Mouse (Mus musculus) embryonic facial prominence, embryonic 10.5 days (tissue): ENCODE measurements around the gene Ddx55. TPM values are rescaled to one million over a fixed set of nuclear protein-coding genes. Genes with fewer than 3 reads are reported as not detected.

Experiments used
- DNase-seq: peaks from one replicate; pipeline ENCODE4 v3.0.0-alpha.2; 2017; ENCODE audit warnings: low spot score
- H3K27ac ChIP-seq: fragments of 300-500 bp; sonication (generic); replicated peaks from 2 replicates; pipeline ENCODE4 v1.5.1; 2016; ENCODE audit warnings: mild to moderate bottlenecking
- H3K27me3 ChIP-seq: fragments of 300-500 bp; sonication (generic); replicated peaks from 2 replicates; pipeline ENCODE4 v1.6.1; 2016; ENCODE audit warnings: low read depth, mild to moderate bottlenecking; ENCODE audit not compliant: poor library complexity, severe bottlenecking
- H3K36me3 ChIP-seq: fragments of 300-500 bp; sonication (generic); replicated peaks from 2 replicates; pipeline ENCODE4 v1.6.1; 2016; ENCODE audit warnings: mild to moderate bottlenecking, moderate library complexity
- H3K4me1 ChIP-seq: fragments of 300-500 bp; sonication (generic); 2 replicates; pipeline ENCODE4 v1.6.1; 2016
- H3K4me3 ChIP-seq: fragments of 300-500 bp; sonication (generic); 2 replicates; pipeline ENCODE4 v1.5.1; 2016; ENCODE audit warnings: mild to moderate bottlenecking, moderate library complexity
- H3K9me3 ChIP-seq: fragments of 300-500 bp; sonication (generic); 2 replicates; pipeline ENCODE4 v1.6.1; 2016; ENCODE audit warnings: mild to moderate bottlenecking
- WGBS: fragments of 180-500 bp; shearing (Covaris S2); methylation state at CpG from one replicate; pipeline ENCODE4 v1.1.7; 2016; 5-methylcytosine and 5-hydroxymethylcytosine counted together
- polyA plus RNA-seq: library from polyadenylated mRNA; unstranded; fragments of >200 nt; fragmentation: Nextera tagmentation; extraction: Ambion mirVana; gene quantifications from 2 replicates; pipeline ENCODE4 v1.2.1, GENCODE M21; 2016

The Ddx55 gene
- polyA plus RNA-seq, result 16.7 and 18.2 TPM in 2 replicates

DNA sequence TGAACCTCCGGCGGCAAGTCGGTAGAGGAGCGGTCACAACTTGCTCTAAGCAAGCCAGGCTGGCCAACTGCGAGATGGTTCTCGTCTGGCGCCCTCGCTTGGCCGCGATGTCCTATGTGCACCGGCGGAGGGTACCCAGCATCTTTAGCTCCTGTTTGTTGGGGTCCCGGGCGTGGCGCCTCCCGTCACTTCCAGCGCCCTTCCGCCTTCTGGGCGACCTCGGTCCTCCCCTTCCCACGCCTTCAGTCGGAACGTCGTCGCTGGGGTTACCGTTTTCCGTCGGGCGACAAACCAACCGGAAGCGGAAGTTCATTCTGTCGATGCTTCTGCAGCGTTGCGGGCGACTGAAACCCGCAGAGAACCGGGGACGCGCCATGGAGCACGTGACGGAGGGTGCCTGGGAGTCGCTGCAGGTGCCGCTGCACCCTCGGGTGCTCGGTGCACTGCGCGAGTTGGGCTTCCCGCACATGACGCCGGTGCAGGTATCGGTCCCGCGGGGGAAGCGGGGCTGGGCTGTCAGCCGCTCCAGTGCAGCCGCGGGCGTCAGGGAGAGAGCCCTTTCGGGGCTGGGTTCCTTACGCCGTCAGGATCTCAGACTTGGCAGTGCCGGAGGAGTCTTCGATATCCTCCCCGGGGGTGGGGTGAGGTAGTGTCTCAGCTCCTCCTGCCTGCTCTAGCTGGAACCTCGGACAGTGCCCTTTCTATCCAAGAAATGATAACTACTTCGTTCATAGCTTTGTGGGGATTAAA is at the start of gene Ddx55:
Gene Ddx55 (plus strand): TSS at position 307 of the 750 bp plus-strand sequence.
- Histone ChIP-seq H3K36me3 (peaks cover 56% of the 10 kb centered on the region), H3K4me1 (peaks cover 13% of the 10 kb centered on the region), H3K27ac (peak within 1 kb of the TSS; percentile 83), H3K27me3 (no peaks in the 10 kb centered on the region), H3K9me3 (no peaks in the 10 kb centered on the region), H3K4me3 (peak within 1 kb of the TSS; percentile 81)
- WGBS, result under 1% methylated on average over 66 of the region's 66 CpGs
- peak; percentile 93 for DNase-seq

DNA sequence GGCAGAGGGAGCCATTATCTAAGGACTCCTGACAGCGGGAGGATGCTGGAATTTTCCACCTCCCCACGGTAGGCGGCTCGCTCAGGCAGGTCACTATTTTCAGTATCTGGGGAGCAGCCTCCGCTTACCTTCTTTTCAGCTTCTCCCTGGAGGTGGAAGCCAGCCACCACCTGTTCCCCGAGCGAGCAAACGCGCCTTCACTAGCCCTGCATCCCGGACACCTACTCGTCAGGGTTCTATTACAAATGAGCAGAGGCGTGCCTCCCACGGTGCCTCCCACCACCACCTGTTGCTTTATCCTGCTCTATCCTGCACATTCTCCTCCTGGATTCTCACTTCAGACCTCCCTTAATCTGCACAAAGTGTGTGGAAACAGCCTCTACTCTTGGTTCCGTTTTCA is 48.9 kb upstream of the Ddx55 start:
- 59% methylated on average over 14 of the region's 14 CpGs for WGBS
- Histone ChIP-seq H3K36me3 (peaks cover 91% of the 10 kb centered on the region), H3K27me3 (no peaks in the 10 kb centered on the region), H3K27ac (no peak overlapping the region), H3K9me3 (no peaks in the 10 kb centered on the region), H3K4me3 (no peak overlapping the region), H3K4me1 (peaks cover 24% of the 10 kb centered on the region)
- no peak for DNase-seq

DNA sequence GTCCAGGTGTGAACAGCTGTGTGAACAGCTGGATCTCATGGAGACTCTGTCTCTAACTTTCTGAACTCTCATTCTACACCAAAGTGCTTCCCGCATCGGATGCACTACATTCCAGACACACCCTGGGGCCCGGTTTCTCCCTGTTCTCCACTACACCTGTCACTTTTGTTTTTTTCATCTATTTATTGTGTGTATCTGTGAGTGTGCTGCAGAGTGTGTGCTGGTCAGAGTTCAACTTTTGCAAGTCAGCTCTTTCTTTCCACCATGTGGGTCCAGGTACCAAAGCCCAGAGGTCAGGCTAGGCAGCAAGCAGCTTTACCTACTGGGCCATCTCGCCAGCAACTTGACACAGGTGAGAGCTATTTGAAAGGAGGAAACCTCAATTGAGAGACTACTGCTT is 47.4 kb upstream of the Ddx55 start:
- WGBS, result 90% methylated on average over 4 of the region's 4 CpGs
- no peak overlapping the region for H3K27ac ChIP-seq

DNA sequence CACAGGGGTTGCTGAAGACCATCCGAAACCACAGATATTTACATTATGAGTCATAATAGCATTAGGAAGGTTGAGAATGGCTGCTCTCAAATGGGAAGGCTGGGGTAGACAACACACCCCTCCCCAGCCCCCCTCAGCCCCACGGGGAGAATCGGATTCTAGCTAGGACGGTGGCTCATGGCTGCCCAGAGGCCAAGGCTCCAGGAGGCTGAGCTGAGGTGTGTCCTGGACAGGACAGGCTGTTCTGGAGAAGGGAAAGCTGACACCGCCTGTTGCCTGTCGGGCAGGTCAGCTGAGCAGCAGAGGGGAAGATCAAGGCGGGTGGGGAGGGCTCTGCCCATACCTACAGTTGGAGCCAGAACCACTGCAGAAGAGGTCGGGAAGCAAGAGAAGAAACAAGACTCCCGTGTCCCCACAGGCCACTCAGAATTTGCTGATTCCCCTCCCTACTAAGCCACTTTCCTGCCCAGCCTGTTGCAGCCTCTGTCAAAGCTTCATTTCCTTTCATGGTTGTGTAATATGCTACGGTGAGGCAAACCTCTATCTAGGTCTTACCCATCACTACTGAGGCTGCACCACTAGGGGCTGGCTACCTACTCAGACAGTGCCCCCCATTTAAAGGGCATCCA is 45.8 kb upstream of the Ddx55 start:
- peaks cover 95% of the 10 kb centered on the region for H3K36me3 ChIP-seq
- 0 out of 2 replicates have a peak overlapping the region, but pooled peaks have one; percentile 8 for H3K27ac ChIP-seq
- no peaks in the 10 kb centered on the region for H3K27me3 ChIP-seq
- peak; percentile 34 for DNase-seq
- 56% methylated on average over 10 of the region's 10 CpGs for WGBS
- H3K4me1 ChIP-seq, result peaks cover 17% of the 10 kb centered on the region
- H3K4me3 ChIP-seq, result no peak overlapping the region
- H3K9me3 ChIP-seq, result no peaks in the 10 kb centered on the region

More for the DNA sequence above, 47.4 kb upstream of the Ddx55 start:
- no peak overlapping the region for H3K4me3 ChIP-seq
- no peak for DNase-seq
- H3K27me3 ChIP-seq, result no peaks in the 10 kb centered on the region
- no peaks in the 10 kb centered on the region for H3K9me3 ChIP-seq
- H3K36me3 ChIP-seq, result peaks cover 95% of the 10 kb centered on the region
- peaks cover 17% of the 10 kb centered on the region for H3K4me1 ChIP-seq

DNA sequence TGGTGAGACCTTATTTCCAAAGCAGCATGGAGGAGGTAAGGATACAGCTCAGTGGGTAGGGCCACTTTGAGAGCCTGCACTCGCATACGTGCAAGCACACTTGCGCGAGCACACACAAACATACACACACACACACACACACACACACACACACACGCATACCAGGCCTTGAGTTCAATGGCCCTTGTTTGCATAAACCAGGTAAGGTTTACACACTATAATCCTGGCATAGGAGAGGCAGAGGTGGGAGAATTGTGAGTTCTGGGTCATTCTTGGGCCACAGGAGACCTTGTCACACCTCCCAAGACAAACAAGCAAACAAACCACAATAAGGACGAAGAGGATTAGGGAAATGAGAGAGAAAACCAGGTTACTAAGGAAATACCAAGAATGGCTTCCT is 43.5 kb upstream of the Ddx55 start:
- Histone ChIP-seq H3K4me3 (no peak overlapping the region), H3K27ac (no peak overlapping the region), H3K4me1 (peaks cover 17% of the 10 kb centered on the region), H3K27me3 (no peaks in the 10 kb centered on the region), H3K9me3 (no peaks in the 10 kb centered on the region), H3K36me3 (peaks cover 96% of the 10 kb centered on the region)
- no peak for DNase-seq
- 94% methylated on average over 6 of the region's 6 CpGs for whole genome bisulfite sequencing

DNA sequence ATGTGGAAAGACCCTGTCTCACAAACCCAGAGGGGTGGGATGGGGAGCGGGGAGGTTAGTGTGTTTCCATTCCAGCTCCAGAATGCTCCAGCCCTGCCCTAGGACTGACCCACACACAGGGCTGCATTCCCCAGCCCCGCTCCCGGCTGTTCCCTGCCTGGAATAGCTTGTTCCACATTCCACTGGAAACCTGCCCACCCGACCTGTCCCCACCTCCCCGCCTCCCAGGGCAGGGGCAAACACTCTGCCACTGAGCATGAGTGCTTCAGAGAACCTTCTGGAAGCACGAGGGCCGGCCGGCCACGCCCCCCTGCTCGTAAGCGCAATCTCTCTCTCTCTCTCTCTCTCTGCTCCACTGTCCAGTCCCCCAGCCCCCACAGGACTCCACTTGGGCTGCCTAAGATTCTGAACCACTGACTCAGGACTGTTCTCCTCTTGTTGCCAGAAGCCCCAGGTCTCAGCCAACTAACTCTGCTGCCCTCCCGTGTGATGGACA is 42.9 kb upstream of the Ddx55 start:
- H3K36me3 ChIP-seq, result peaks cover 96% of the 10 kb centered on the region
- no peaks in the 10 kb centered on the region for H3K9me3 ChIP-seq
- H3K27ac ChIP-seq, result no peak overlapping the region
- DNase-seq, result no peak
- no peak overlapping the region for H3K4me3 ChIP-seq
- no peaks in the 10 kb centered on the region for H3K27me3 ChIP-seq
- peaks cover 17% of the 10 kb centered on the region for H3K4me1 ChIP-seq
- 83% methylated on average over 12 of the region's 12 CpGs for WGBS

DNA sequence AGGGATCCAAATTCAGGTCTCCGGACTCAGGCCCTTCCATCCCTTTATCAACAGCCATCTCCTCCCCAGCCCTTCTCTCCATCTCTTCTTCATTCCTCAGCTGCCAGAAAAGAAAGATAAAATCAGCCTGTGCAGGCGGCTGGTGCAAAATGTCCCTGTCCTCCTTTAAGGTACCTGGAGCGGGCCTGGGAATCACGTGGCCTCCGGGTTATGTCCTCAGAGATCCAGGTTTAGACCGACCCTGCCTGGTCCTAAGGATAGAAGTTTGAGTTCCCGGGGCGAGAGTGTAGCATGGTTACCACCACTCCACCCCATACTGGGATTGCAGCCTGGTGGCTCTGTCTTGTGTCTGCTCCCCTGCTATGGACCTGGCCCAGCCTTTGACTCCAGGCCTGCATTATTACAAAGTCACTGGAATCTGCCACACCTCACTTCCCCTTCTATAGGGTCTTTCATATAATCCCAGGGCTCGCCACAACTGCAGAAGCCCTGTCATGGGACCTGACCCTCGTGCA is 42.1 kb upstream of the Ddx55 start:
- DNase-seq, result no peak

DNA sequence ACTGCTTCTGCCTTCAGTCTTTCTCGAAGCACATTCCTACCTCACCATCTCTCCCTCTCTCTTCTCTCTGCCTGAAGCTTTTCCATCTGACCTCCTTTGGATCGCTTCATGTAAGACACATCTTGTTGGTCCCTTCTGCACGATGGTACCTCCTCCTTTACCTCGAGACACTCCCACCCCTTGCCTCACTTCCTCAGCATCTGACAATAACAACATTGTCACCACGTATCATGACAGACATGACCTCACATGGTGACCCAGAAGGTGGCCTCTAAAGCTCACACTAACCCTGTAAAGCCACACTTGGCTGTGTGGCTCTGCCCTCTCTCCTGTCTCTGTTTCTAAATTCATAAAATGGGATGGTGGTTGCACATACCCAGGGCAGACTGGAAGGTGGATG is 36.9 kb upstream of the Ddx55 start:
- WGBS, result 74% methylated on average over 5 of the region's 5 CpGs

More for the DNA sequence above, 42.1 kb upstream of the Ddx55 start:
- H3K9me3 ChIP-seq, result no peaks in the 10 kb centered on the region
- no peaks in the 10 kb centered on the region for H3K27me3 ChIP-seq
- no peak overlapping the region for H3K27ac ChIP-seq
- H3K4me1 ChIP-seq, result peaks cover 17% of the 10 kb centered on the region
- peaks cover 96% of the 10 kb centered on the region for H3K36me3 ChIP-seq
- WGBS, result 91% methylated on average over 10 of the region's 10 CpGs
- no peak overlapping the region for H3K4me3 ChIP-seq

DNA sequence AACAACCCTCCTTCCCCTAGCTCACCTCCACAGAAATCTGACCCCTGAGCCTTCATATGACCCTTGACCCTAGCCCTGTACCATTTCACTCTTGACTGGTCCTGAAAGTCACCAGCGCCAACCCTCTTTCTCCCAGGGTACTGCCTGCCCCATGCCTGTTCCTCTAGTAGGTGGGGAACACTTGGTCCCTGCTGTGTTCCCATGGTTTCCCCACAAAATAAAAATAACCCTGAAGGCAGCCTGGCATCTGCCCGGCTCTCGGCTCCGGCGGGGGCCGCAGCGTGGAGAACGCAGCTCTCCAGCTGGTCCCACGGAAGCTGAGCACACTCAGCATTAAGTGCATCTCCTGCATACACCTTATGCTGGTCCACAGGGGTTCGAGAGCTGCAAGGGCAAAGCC is 34.0 kb upstream of the Ddx55 start:
- Histone ChIP-seq H3K36me3 (peaks cover 91% of the 10 kb centered on the region), H3K9me3 (0 out of 2 replicates have a peak, but pooled peaks cover 3% of the 10 kb centered on the region), H3K27ac (no peak overlapping the region), H3K4me1 (peaks cover 3% of the 10 kb centered on the region; the same call in 1 of the 2 replicates), H3K27me3 (no peaks in the 10 kb centered on the region), H3K4me3 (no peak overlapping the region)
- DNase-seq, result no peak
- WGBS, result 86% methylated on average over 10 of the region's 10 CpGs

More for the DNA sequence above, 36.9 kb upstream of the Ddx55 start:
- Histone ChIP-seq H3K9me3 (no peaks in the 10 kb centered on the region), H3K27me3 (no peaks in the 10 kb centered on the region), H3K4me3 (no peak overlapping the region), H3K4me1 (peaks cover 3% of the 10 kb centered on the region; the same call in 1 of the 2 replicates), H3K36me3 (peaks cover 96% of the 10 kb centered on the region), H3K27ac (no peak overlapping the region)
- DNase-seq, result no peak

DNA sequence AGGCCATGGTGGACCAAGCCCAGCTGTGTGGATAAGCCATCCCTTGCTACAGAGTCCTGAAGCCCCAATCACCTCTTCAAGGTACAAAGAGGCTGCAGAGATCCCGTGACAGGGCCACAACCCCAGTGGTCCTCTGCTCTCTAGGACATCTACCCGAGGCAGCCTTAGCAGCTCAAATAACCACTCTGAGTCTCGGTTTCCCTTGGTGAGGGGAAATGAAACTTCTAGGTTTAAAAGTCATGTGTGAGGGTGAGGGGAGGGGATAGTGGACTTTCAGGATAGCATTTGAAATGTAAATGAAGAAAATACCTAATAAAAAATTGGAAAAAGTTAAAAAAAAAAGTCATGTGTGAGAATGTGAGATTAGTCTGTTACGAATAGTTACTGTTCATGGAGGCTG is 31.1 kb upstream of the Ddx55 start:
- Histone ChIP-seq H3K27ac (no peak overlapping the region), H3K36me3 (peaks cover 91% of the 10 kb centered on the region), H3K4me1 (peaks cover 3% of the 10 kb centered on the region; the same call in 1 of the 2 replicates), H3K9me3 (0 out of 2 replicates have a peak, but pooled peaks cover 4% of the 10 kb centered on the region), H3K4me3 (no peak overlapping the region), H3K27me3 (no peaks in the 10 kb centered on the region)
- whole genome bisulfite sequencing, result 91% methylated on average over 4 of the region's 4 CpGs
- no peak for DNase-seq

DNA sequence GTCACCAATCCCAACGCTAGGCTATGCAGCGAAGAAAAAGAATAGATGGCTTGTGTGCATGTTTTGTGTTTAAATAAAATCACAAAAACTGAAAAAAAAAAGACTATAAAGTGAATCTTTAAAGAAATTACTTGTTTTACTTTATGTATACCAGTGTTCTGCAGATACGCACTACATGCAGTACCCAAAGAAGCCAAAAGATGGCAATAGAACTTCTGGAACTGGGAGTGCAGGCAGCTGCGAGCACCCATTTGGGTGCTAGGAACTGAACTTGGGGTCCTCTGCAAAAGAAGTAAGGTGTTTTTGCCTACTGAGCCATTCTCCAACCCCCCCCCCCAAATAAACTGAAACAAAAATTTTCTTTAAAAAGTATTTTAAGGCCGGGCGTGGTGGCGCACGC is 29.6 kb upstream of the Ddx55 start:
- no peaks in the 10 kb centered on the region for H3K27me3 ChIP-seq
- H3K36me3 ChIP-seq, result peaks cover 81% of the 10 kb centered on the region
- 96% methylated on average over 8 of the region's 8 CpGs for WGBS
- H3K9me3 ChIP-seq, result 0 out of 2 replicates have a peak, but pooled peaks cover 4% of the 10 kb centered on the region
- DNase-seq, result no peak
- H3K27ac ChIP-seq, result no peak overlapping the region
- H3K4me3 ChIP-seq, result no peak overlapping the region
- H3K4me1 ChIP-seq, result peaks cover 4% of the 10 kb centered on the region

DNA sequence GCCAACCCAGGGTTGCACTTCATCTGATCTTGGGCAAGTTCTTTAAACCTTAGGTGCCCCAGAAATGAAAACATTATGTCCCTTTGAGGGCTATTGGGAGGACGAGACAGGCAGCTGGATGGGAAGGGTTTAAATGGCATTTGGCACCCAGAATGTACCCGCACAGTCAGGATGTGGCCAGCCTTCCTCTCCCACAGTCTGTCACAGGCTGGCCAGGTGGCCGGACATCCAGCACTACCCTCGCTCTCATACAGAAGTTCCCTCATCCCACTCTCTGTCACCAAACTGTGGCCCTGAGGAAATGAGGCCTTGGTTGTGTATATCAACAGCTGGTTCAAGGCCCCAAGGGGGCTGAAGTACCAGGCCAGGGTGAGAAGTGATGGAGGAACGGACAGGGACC is 27.7 kb upstream of the Ddx55 start:
- 91% methylated on average over 5 of the region's 5 CpGs for WGBS
- Histone ChIP-seq H3K9me3 (0 out of 2 replicates have a peak, but pooled peaks cover 4% of the 10 kb centered on the region), H3K4me3 (no peak overlapping the region), H3K36me3 (peaks cover 63% of the 10 kb centered on the region), H3K4me1 (peaks cover 20% of the 10 kb centered on the region), H3K27ac (no peak overlapping the region), H3K27me3 (no peaks in the 10 kb centered on the region)
- no peak for DNase-seq
